Mouse (Mus musculus) adrenal gland, postnatal 10 days (tissue): ENCODE measurements around the gene Trim46. TPM values are rescaled to one million over a fixed set of nuclear protein-coding genes. Genes with fewer than 3 reads are reported as not detected.
A peak's percentile ranks its signal among the peaks of the same experiment; 100 is the strongest.

ENCODE experiments used
- DNase-seq: peaks from one replicate; pipeline ENCODE4 v3.0.0; 2021; ENCODE audit warnings: mixed read lengths
- total RNA-seq, 2 experiments: library from RNA; stranded (reverse); gene quantifications; 2 replicates each; pipeline ENCODE4 v1.2.3; 2021

The Trim46 gene
- total RNA-seq, 2 experiments from 2014 or later, result 2.0 to 4.2 TPM

DNA sequence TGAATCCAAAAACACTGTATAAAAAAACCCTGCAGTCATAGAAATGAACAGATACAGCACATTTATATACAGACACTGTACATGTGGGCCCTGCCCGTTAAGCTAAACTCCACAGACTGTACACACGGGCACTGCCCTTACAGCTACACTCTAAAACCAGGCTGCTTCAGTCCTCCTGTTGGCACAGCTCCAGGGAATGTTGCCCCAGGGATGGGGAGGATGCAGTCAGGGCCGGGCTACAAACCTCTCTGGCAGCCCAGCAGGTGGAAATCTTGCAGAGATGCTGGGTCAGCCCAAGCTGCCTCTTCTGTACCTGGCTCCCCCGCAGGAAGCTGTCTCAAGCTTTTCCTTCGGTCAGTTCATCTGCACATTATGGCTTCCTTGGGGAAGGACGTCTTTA lies 25.7 kb upstream of the Trim46 start:
- no peak for DNase-seq

DNA sequence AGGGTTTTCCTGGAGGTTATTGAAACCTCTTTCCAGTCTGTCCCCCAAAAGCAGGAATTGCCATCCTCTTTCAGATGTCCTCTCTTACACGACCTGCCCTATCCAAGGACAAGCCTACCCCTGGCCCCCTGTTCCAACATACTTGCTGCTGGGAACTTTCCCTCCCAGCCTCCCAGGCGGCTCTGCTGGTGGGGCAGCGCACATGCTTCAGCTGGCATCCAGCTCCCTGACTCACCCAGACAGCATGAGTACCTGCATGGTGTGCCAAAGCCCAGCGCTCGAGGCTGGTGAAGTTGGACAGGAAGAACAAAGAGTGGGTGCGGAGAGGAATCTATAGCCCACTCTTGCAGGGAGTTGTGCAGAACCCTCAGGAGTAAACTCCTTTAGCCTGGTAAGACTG lies 24.8 kb upstream of the Trim46 start:
- DNase-seq, result peak; percentile 67

DNA sequence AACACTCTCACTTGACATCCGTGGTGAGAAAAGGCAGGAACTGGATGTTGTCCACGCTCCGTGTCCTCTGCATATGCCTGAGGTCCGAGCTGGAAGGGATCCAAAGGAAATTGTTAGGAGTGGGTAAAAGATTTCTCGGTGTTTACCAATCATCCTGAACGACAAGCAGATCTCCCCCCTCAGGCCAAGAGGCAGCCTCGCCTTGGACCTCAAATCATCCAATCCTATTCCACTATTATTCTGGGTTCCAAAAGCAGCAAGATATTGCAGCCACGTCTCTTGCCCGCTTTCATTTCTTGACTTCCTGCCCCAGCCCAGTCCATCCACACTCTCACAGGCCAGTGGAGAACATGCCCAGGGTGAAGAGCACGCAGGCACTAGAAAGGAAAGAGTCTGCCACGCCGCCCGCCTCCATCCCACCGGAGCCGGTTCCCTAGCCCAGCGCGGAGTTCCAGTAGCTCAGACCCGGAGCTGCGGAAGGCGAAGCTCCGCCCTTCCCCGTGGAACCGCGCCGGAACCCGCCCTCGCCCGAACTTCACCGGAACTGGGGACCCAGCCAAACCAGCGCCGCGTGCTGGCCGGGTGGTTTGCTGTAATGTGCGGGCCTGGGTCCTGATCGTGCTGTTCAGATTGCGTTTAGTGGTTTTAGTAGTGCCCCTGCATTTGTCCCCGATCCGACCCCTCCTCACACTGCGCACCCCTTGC lies 24.1 kb upstream of the Trim46 start, which contains the start of gene Slc50a1:
Slc50a1 (minus strand) TSS at position 520 of the 705 bp plus-strand sequence.
- DNase-seq, result peak; percentile 94

DNA sequence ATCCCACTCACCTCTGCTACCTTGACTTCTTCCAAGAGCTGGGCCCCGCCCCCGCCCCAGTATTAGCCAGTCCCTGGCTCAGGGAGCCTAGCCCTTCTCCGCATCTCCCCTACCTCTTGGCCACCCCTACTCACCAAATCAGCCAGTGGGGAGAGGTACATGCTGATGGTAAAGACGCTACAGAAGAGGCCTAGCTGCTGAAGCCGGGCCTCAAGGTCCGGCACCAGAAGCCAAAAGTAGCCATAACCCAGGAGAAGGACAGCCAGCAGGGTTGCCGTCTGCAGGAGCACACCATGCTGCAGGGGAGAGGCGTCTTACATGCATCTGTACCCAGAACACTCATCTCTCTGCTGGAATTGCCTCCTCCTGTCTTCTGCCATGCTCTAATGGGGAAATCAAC lies 22.8 kb upstream of the Trim46 start:
- no peak for DNase-seq

DNA sequence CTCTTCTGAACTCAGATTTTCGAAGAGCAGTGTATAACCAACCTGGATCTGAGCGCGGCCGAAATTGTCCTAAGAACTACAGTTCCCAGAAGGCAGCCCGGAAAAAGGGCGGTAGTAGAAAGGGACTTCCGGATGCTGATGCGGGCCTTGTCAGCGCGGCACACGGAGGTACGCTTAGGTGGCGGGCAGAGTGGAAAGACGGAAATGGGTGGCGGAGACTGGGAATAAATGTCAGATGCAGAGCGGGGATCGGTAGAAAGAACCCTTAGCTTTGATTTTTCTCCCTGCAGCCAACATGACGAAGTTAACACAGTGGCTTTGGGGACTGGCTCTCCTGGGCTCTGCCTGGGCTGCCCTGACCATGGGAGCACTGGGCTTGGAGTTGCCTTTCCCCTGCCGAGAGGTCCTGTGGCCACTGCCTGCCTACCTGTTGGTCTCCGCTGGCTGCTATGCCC lies 20.4 kb upstream of the Trim46 start:
- DNase-seq, result peak; percentile 84

DNA sequence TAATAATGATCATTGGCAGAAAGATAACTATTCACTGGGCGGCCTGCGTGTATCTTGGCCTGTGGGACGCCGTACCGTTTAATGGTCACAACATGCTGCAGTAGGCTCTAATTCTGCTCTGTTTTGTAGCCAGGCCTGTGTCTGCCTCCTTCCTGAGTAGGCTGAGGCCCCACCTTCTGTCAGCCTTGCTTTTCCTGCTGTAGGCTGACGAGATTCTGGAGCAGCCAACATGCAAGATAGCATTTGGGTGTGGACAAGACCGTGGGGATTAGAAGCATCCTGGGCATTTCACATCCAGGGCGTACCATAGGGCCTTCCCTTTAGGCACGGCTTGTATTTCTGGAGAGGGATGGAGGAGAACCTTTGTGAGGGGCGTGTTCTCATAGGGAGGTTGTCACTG lies 16.3 kb upstream of the Trim46 start:
- DNase-seq, result no peak

DNA sequence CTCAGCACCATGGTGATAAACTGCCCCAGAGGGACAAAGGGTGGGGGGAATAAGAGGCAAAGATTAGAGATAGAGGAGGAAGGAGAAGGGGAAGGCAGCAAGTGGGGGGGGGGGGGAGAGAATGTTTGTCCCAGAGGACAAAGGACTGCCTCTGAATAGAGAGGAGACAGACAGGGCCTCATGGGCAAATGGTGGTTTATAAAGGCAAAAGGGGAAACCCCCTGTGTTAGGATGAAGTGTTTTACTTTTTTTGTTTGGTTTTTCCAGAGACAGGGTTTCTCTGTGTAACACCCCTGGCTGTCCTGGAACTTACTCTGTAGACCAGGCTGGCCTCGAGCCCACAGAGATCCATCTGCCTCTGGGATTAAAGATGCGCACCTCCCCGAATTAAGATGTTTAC lies 14.1 kb upstream of the Trim46 start:
- no peak for DNase-seq

DNA sequence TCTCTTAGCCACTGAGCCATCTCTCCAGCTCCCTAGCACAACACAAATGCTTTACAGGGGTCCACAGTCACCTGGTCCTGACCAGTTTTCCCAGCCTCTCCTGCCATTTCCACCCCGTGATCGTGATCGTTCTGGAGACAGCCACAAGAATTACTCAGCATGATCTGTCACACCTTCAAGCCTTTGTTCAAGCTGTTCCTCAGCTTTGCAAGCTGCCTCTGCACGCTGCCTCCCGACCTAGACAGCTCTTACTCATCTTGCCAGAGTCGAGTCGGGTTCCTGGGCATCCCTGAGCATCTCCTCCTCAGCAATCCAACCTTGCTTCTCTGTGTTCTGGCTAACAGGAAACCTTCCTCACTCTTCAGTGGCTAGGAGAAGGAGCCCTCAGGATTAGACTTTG lies 13.0 kb upstream of the Trim46 start, which contains the start of gene Dpm3:
Dpm3 (plus strand) TSS at position 283 of the 400 bp plus-strand sequence.
- DNase-seq, result no peak

DNA sequence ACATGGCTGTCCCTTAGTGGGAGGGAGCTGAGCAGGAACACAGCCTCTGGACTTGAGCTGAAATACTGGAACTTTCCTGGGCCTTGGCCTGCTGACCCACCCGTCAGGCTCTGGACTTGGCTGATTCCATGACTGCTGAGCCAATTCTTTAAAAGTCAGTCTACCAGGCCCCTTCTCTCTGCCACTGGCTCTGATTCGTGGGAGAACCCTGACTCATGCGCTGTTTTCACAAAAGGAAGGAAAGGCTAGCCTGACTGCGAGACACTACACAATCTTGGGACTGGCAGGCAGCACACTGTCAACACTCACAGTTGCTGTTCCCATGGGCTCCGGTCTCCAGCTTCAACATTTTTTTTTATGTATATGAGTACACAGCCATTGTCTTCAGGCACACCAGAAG lies 10.1 kb upstream of the Trim46 start:
- DNase-seq, result no peak

DNA sequence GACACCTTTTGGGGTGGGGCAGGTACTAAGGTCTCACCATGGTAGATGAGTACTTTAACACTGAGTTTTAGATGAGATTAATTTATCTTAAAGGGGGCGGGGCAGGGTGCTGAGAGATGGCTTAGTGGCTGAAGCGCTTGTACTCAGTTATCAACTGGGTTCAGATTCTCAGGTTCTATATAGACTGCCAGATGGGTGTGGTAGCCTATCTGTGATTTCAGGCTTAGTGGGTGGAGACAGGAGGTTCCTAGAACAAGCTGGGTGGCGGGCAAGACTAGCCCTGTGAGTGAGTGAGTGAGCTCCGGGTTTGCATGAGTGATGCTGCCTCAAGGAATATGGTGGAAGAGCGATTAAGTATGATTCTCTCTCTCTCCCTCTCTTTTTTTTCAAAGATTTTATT lies 8.9 kb upstream of the Trim46 start:
- DNase-seq, result no peak

DNA sequence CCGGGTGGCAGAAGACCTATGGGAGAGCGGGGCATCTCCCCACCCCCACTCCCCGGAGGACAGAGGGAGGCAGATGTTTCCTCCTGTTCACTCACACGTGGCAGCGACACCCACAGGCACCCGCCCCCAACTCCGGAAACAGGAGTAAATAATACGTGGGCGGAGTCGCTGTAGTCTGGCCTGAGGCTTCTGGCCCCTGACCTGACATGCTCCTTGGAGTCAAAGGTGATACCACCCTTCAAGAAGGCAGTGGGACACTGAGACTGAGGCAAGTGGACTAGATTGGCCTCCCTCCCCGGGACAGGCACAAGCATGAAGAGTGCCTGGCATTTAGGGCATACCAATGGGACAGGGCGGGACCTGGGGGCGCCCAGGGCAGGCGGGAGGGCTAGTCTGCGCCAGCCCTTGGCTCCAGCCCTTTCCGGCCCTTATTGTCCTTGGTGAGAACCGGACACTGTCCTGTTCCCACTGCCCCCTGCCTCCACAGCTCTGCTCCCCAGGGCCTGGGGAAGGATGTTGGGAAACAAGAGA lies 5.3 kb upstream of the Trim46 start:
- peak; percentile 57 for DNase-seq

DNA sequence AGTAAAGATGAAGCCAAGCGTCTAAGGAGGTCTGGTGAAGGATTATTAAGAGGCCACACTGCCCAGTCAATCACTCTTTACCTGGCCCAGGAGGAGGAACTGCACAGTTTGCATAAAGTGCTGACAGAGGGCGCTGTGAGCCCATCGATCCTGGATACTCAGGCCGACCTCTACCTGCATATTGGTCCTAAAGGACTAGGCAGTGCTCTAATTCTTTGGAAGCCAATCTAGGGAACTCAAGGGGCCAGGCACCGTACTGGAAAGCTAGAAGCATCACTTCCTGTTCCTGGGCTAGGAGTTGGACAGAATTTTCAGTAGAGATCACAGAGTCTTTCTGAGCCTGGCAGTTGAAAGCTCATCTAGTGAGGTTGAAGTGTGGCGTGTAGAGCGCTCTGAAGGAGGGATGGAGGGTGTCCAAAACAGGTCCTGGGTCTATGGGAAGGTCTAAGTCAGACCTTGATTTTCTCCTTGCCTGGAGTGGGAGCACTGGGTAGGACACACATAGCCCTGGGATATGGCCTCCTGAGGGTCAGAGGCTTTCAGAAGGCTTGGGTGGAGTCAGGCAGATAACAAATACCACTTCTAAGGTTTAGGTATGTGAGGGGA lies 4.4 kb upstream of the Trim46 start:
- peak; percentile 74 for DNase-seq

DNA sequence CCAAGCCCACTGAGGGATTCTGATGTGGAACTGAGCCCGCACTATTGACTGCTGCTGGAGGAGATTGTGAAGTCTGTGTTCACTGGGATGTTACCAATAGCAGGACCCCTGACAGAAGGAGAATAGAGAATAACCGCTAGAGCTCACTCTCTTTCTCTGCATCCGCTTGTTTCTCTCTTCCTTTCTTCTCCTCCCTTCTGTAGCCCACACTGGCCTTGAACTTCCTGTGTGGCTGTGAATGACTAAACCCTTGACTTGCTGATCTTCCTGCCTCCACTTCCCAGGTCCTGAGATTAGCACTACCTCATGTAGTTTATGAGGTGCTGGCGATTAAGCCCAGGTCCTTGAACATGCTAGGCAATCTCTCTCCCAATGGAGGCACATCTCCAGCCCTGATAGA lies 1.4 kb upstream of the Trim46 start:
- no peak for DNase-seq

DNA sequence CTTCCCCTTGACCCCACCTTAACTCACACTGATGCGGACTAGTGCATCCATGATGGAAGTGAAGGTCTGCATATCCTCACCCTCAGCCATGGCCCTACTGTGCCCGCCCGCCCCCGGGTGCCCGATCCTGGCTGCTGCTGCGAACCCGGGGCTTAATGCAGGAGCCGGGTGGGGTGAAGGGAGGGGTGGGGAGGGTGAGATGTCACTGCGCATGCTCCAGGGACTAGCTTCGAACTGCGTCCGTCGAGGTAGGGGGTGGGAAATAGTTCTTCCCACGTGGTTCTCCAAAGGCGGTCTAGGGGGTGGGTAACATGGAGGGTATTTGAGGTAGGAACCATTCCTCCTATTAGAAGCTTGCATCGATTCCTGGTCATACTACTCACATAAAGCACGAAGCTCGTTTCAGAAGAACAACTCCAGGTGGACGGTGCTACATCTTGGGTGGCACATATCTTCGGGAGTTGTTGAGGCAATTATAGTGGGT lies 379 bp downstream of the Trim46 start, which contains the start of gene Krtcap2:
Krtcap2 (plus strand) TSS at position 279 of the 484 bp plus-strand sequence.
- DNase-seq, result peak; percentile 28

DNA sequence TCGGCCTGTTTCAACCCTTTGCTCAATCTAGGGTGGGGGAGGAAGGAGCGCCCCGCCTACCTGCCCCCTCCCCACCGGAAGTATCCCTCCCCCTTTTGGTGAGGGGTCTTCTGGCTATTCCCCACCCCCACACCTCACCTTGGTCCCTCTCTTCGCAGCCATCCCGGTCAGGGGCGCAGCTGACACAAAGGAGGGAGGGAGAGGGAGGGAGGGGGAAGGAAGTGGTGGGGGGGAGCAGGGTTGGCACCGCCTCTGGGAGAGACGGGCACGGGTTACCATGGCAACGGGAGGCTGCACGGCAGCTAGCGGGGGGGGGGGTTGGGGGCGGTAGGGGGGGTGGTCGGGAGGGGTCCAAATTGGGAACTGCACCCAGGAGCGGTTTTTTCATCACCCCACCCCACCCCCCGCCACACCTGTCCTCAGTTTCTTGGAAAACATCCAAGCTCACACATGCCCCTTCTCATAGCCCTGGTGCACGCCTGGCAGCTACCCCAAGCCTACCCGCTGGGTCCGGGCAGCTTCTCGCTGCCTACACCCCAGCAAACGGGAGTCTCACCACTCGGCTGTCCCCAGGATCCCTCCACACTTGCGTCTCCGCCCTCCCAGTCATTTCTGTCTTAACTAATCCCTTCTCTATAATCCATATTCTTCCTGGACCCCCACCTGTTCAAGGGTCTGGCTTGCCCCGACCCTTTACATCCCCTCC lies 974 bp downstream of the Trim46 start:
- peak; percentile 33 for DNase-seq

DNA sequence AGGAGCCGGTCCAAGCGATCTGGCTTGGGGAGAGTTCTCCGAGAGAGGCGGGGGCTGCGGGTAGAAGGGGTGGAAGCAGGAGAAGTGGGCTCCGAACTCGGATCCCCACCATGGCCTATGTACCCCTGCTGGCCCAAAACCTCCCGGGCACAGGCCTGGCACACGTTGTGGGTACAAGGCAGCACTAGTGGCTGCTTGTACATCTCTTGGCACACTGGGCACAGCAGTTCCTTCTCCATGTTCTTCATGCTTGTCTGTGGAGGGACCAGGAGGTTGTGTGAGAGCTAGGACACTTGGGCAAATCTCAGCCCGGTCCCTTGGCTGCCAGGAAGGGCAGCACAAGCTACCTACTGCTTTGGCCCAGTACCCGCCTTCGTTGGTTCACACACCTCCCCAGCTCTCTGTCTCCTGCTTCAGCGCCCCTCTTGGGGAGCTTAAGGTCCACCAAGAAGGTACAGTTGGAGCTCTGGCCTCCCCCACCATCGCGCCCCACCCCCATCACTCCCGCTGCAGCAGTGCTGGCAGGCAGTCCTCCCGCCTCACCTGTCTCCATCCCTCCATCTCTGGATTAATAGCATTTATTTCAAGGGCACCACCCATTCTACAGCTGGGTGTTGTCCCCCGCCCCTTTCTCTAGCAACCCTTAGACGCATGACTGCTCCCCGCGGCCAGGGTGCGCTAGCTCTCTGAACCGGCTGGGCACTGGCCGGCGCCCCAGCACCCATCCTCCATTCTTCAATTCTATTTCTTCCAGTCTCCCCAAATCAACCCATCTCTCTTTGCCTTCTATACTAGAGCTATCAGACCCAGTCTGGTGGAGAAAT lies 1.7 kb downstream of the Trim46 start:
- peak; percentile 29 for DNase-seq

DNA sequence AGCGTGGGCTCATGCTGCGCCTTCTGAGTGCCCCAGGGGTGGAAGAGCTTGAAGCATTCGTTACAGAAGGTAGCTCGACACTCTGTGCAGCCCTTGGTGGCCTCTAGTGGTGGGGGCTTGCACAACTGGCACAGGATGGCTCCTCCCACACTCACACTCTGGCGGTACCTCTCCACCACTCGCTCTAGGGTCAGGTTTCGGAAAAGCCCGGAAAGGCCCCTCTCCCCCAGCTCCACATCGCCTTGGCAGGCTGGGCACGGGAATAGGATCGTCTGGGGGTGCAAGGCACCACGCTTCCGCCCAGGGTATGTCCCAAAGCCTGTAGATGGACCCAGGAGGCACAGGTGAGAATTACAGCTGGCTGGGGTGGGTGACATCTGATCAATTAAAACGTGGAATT lies 2.5 kb downstream of the Trim46 start:
- peak; percentile 29 for DNase-seq

DNA sequence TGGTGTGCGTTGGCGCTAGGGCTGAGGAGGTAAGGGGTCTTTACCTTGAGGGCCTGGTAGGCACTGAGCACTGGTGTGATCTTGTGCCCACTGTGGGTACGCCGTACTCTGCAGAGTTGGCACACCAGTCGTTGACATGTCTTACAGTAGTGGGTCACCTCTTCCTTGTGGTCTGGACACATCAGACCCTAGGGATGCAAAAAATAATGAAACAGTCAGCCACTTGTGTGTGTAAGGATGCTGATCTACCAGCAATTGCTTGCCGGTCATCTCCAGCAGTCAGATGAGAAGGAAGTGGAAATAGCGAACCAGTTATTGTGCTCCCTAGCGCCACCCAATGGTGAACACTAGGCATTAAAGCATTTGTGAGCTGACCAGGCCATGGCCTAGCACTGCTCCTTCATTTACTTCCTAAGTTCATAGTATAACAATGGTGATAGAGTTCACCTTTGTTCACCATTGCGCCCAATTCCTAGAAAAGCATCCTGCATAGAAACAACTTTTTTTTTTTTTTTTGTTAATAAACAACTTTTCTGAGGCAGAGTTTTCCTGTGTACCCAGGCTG lies 3.7 kb downstream of the Trim46 start:
- DNase-seq, result peak; percentile 74

DNA sequence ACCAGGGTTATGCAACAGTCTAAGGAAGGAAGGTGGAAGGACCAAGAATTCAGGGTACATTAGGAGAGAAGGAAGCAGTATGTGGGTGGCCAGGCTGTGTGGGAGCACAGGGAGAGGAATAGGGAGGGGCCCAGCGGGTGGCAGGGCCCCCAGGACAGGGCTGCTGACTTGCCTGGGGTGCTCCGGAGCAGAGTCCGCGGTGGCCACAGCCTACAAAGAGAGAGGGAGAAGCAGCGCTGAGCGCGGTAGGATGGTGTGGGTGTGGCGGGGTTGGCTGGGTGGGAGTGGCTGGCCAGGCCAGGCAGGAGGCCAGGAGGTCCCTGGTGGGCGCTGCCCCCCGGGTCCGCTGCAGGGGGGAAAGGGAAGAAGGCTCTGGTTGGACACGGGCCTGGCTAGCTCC lies 7.6 kb downstream of the Trim46 start:
- no peak for DNase-seq

DNA sequence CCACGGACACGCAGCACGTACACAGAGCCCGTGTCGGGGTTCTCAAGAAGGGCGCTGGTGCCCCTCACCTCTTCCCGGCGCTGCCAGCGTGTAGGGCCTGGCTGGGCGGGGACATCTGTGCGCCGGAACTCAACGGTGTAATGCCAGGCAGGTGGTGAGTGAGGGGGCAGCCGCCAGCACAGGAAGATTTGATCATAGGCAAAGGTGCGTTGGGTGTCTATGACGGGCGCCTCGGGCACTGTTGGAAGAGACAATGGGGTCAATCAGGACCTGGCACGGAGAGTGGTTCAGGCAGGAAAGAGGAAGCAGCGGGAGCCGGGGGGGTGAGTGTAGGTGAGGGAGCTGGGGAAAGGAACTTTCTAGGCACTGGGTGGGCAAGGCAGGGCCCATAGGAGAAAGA lies 8.4 kb downstream of the Trim46 start:
- no peak for DNase-seq

DNA sequence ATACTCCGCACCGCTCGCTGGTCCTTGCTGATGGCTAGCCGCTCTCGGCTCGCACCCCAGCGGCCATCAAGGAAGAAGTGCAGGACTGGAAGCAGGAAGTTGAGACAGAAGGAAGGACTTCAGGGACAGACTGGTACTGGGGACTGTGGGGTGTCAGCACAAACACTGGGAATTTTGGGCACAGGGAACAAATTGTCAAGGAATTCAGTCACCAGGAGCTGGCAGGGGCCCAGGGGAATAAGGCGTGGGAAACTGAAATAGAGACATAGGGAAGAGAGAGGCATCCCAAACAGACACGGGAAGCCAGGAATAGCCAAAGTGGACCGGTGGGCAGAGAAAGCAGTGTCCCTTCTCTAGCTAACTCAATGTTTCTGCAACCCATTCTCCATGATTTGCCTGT lies 9.6 kb downstream of the Trim46 start:
- no peak for DNase-seq
